Mouse (Mus musculus): ENCODE measurements around the gene Akap13.

The Akap13 gene

GRCm38 (mm10) chr7:75460290-75460689 is 5.0 kb downstream of the Akap13 start:
- DNase-seq (ENCODE audit: low spot score): no peak

DNA sequence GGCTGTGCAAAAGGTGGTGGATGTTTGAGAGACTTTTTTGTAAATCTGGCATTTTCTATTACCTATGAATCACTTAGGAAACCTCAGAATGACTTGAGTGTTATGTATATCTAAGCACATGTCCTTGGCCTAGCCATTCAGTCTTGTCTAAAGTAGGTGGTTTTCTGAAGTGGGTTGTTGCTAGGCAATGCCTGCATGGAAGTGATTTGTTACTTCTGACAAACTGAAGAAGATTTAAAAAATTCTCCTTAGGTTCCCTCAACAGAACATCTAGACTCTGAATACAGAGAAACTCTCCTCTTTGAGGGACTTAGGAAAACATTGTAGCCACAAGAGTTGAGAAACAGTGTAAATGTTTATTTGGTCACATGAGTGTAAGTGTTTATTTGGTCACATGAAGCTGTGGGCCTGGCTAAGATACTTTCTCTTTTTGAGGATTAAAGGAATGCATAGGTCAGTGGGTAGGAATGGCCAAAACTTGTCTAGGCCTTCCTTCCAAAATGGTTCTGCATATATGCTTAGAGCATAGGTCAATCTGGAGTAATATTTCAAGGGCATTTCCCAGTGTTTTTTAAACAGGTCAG is 8.3 kb downstream of the Akap13 start:
- no peak for DNase-seq (ENCODE audit: low spot score)

DNA sequence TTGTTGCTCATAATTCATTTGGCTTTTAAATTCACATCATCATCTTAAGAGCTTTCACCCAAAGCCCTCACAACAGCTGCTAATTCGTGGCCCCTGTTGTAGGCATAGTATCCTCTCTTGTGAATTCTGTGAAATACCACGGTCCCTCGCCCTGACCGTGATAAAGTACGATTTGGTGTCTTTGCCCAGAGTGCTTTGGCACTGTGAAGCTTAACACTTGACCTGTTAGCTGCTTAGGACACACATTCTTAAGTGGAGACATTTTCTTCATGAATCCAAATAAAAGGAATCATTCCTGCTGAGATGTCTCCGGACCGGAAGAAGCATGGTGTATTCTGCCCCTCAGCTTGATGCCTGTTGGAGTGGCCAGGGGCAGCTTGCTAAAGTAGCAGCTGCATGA is 12.5 kb downstream of the Akap13 start:
- DNase-seq (ENCODE audit: low spot score): no peak

GRCm38 (mm10) chr7:75470318-75470925 is 15.1 kb downstream of the Akap13 start:
- DNase-seq (ENCODE audit: low spot score): no peak

GRCm38 (mm10) chr7:75472316-75473195 is 17.2 kb downstream of the Akap13 start:
- DNase-seq (ENCODE audit: low spot score): no peak

DNA sequence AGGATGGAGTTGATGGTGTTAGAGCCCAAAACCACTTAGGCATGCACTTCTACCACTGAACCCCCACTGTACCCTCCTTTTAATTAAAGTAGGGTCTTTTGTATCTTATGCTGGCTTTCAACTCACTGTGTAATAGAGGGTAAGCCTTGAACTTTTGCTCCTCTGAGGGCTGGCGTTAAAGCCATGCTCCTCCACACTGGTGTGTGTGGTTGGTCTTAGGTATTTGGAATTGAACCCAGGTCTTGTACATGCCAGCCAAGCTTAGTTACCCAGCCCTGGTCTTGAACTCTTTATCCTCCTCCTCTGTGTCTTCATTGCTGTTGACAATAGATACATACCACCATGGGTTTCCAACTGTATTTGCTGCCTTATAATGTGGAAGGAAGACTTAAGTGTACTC is 18.0 kb downstream of the Akap13 start:
- DNase-seq (ENCODE audit: low spot score): no peak

DNA sequence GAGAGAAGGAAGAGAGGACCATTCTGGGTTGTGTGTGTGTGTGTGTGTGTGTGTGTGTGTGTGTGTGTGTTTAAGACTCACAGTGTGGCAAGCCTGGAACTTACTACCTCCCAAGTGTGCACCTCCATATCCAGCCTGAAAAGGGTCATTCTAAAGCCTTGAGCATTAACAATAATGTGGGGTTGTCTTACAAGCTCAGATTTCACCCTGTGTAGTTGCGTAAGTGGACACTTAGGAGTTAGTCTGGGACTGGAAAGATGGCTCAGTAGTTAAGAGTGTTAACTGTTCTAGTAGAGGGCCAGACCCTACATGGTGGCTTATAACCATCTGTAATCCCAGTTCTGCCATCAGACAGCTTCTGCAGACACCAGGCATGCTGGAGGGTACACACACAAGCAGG is 18.7 kb downstream of the Akap13 start:
- DNase-seq (ENCODE audit: low spot score): no peak

DNA sequence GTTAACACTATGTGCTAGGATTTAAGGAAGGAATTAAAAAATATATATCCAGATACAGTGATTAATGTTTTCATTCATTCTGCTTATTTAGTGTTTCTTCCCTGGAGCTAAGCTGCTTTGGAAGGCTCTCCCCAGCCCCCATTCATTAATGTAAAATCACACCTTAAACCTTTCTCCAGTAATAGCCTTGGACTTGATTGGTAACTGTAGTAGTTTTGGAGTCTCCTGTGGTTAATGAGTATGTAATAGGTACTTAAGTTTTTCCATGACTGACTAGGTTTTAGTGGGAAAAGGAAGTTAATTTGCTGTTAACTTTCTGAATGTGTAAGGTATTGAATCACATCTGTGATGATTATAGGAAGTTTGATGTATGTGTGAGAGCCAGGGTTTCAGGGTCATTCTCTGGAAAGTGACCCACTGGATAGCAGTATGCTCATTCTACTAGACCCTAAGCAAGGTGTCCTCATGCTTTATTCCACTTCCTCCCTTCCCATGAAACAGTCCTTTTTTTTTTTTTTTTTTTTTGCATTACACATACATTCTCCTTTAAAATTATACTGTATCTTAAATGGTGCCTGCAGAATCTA is 19.3 kb downstream of the Akap13 start:
- no peak for DNase-seq (ENCODE audit: low spot score)

DNA sequence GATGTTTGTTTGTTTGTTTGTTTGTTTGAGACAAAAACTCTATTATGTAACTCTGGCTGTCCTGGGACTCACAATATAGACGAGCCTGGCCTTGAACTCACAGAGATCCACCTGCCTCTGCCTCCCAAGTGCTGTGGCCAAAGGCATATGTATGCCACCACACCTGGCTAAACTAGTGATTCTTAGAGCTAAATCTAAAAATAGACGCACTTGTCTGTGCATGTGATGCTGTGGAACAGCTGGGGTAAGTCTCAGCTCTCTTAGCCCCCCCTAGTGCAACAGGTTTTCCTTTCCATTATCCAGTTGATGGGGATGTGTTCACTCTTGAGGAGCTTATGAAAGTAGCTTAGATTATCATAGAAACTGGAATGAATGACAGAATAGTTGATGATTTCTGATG is 22.7 kb downstream of the Akap13 start:
- DNase-seq (ENCODE audit: low spot score): no peak

DNA sequence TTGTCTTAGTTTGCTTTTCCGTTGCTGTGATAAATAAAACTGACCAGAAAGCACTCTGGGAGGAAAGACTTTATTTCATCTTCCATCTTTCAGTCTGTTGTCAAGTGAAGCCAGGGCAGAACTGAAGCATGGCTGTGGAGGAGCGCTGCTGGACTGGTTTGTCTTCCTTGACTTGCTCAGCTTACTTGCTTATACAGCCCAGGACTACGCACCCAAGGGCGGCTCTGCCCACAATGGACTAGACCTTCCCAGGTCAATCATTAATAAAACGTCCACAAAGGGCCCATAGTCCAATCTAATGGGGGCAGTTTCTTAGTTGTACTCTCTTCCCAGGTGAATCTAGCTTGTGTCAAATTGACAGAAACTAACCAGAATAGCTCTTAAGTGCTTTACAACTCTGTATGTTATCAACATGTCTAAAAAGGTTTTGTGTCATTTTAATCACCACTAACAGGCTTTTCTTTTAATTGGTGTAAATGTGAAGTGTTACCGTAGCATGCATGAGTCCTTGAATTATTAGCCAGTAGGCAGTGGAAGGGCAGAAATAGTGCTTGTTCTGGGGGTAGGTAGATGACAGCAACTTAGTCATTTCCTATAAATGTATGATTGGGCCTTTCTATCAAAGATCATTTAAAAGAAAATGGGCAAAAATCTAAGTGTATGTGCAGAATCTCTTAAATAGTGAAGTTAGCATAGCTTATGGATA is 25.5 kb downstream of the Akap13 start:
- peak; percentile 79 for DNase-seq (ENCODE audit: low spot score)

DNA sequence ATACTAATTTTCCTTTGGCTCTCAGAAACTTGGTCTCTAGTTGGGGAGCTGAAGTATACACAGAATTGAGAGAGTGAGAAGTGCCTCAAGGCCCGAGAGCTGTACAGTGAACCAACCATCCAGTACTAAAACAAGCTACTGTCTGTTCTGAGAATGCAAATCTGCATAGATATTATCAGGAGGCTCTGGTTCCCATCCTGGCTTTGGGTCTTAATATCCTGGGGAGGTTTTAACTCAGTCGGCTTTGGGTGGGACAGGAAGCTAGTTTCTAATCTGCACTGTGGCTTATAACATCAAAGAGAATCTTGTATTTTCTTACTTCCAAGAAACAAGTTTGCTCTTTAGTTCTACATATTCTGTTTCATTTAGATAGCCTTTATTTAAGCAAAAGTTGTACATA is 30.7 kb downstream of the Akap13 start:
- DNase-seq (ENCODE audit: low spot score): no peak

DNA sequence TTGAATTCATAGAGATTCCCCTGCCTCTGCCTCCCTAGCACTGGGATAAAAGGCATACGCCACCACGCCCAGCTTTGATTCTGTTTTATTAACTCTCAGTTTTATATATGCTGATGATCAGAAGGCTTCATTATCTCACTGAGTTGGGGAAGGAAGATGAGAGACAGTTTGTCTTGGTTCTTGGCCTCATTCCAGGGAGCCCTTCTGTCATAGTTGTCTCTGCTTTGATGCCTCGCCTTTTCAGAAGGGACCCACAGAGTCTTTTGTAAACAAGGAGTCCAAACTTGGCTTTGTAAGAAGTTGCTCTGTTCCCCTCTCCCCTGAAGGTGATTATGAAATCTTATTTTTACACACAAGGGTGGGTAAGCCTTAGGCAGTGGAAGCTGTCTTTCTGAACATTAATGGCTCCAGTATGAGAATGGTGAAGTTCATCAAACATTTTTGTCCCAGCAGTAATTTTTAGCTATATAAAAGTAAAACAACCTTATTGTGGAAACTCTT is 40.7 kb downstream of the Akap13 start:
- no peak for DNase-seq (ENCODE audit: low spot score)

DNA sequence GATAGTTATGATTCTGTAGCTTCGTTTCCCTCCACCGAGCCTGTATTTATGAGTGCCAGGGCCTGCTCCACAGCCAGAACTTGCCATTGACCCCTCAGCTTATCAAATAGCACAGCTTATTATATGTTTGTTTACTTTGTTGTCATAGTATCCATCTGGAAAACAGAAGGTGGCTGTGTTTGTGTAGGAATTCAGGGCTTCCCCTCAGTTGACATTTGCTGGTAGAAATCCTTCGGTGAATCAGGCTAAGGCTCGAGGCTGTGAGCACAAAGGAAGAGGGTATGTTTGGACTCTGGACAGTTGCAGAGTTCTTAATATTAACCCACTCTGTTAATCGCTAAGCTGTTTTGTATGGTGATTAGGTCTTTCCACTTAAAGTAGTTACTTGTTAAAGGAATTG is 43.3 kb downstream of the Akap13 start:
- DNase-seq (ENCODE audit: low spot score): peak; percentile 83

- no peak for DNase-seq (ENCODE audit: low spot score)
Observed at GRCm38 (mm10) chr7:75499271-75499670, 43.9 kb downstream of the Akap13 start.

DNA sequence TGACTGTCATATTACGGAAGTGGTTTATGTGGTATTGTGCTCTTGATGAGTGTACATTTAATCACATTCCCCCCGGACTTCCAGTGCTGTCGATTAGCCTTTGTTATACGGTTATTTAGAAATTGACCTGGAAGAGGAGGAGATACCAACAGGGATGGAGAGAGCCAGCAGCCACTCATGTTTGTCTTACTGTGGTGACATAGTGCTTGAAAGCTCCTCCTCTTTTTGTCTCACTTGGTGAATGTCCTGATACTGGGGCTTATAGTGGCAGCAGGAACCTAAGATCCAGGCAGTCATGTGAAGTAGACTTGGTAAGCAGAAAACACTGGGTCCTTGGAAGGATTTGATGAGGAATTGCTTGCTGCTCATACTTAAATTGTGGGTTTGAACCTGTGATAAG is 44.8 kb downstream of the Akap13 start:
- no peak for DNase-seq (ENCODE audit: low spot score)

DNA sequence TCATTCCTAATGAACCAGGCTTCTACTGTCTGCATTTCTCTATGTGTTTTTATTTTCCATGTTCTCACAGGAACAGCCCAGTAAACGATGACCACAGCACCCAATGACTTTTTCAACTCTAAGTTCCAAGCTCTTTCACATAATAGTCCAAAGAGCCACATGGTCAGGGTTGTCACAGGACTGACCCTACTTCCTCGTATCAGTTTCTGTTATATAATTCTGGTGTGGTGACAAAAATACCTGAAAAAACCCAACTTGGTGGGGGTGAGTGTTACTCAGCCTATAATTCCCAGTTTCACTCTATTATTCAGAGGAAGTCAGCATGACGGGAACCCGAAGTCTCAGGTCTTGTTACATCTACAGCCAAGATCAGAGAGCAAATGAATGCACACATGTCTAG is 45.5 kb downstream of the Akap13 start:
- no peak for DNase-seq (ENCODE audit: low spot score)

GRCm38 (mm10) chr7:75504524-75504923 is 49.2 kb downstream of the Akap13 start:
- DNase-seq (ENCODE audit: low spot score): no peak

- DNase-seq (ENCODE audit: low spot score): no peak
Observed at GRCm38 (mm10) chr7:75506628-75507027, 51.3 kb downstream of the Akap13 start.

- no peak for DNase-seq (ENCODE audit: low spot score)
Observed at GRCm38 (mm10) chr7:75509085-75509873, 53.9 kb downstream of the Akap13 start.

- peak; percentile 25 for DNase-seq (ENCODE audit: low spot score)
Observed at GRCm38 (mm10) chr7:75515472-75515871, 60.1 kb downstream of the Akap13 start.
